Mouse (Mus musculus) embryonic fibroblast, embryonic 13.5 days (primary cell): Measurements from ENCODE around the gene Nudt22.

Experiments used
- CTCF ChIP-seq: IDR thresholded peaks from 2 replicates; pipeline ENCODE4 v1.5.1; 2011; ENCODE audit warnings: mild to moderate bottlenecking, control low read depth, low read length, moderate library complexity, borderline replicate concordance; ENCODE audit not compliant: insufficient read depth
- POLR2A ChIP-seq: IDR thresholded peaks from 2 replicates; pipeline ENCODE4 v1.6.1; 2011; ENCODE audit warnings: low read depth, mild to moderate bottlenecking, control low read depth, low read length, moderate library complexity

DNA sequence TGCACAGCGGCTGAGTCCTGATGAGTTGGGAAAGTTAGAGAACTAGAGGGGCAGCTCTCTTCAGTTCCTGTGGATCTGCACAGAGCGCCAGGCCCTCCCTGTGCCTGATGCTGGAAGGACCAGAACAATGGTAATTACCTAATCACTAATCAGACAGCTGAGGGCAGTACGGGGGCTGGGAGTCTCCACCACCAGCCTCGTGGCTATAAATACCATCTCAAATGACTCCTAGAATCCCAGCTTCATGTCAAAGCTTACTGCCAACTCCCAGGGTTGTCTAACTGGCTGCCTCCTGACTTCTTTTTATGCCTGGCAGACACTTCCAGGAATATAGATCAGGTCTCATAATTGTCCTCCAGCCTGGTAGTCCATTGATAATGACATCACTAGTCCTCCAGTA lies 48.8 kb upstream of the Nudt22 start:
- no peak for TF ChIP-seq POLR2A
- no peak for TF ChIP-seq CTCF
